Mouse (Mus musculus) heart, postnatal 4 days (tissue): Measurements from ENCODE around the gene Hemk1. TPM values are rescaled to one million over a fixed set of nuclear protein-coding genes. Genes with fewer than 3 reads are reported as not detected.
A peak's percentile ranks its signal among the peaks of the same experiment; 100 is the strongest.

Experiments
- DNase-seq: peaks from one replicate; pipeline ENCODE4 v3.0.0; 2021
- total RNA-seq, 2 experiments: library from RNA; stranded (reverse); gene quantifications; 2 replicates each; pipeline ENCODE4 v1.2.3; 2021

Gene Hemk1
- 10 to 100 TPM; 13.0 to 15.0 TPM for total RNA-seq

GRCm38 (mm10) chr9:107338172-107338883 lies at the start of gene Hemk1:
Hemk1 (minus strand) TSS chr9:107338350.
- peak; percentile 83 for DNase-seq

GRCm38 (mm10) chr9:107387708-107388107 lies 49.6 kb upstream of the Hemk1 start:
- no peak for DNase-seq

DNA sequence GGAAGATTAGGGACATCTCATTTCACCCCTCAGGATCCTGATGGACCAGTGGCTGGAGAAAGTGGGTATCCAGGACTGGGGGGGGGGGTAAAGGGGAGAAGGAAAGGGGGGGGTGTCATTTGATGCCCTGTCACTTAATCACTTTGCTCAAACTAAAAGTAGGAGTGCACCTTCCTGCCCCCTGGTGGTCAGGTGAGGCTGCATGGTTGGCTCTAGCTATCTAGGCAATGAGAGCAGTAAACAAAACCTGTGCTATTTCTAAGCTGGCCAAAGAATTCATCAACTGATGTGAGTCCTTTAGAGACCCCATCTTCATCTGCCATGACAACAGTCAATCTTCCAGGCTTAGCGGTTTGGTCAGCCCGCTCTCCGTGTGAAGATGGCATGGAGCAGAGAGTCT lies 48.6 kb upstream of the Hemk1 start:
- DNase-seq = peak; percentile 22

DNA sequence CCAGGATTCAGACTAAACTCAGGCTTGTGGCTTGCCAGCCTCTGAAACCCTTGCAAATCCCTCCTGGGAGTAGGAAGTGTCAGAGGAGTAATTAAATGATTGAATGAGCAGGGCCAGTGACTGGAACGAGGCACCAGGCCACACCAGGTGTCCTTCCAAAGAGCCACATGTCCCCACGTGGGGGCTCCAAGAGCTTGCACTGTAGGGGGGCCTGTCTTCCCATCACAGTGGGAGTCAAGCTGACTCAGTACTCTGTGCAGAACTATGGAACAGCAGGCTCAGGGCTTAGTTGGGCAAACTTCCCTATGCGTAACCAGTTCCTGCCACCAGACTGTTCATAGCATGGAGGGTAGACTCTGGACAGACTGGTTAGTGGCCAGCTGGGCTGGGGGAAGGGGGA lies 46.2 kb upstream of the Hemk1 start:
- no peak for DNase-seq

DNA sequence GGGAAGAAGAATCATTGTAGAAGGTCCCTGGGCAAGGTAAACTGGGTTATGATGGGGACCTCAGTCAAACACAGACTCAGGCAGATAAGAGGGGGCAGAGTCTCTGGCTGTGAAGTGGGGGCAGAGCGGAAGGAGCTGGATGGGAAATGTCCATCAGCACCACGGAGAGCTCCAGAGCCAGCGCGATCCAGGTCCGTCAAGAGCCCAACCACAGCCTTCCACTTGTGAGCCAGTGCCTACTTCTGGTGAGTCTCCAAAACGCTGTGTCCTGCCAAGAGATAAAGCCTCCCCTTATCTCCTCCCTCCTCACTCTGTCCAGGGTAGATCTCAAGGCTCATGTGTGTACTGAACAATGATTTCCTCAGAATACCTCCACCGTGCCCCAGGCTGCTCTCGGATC lies 43.6 kb upstream of the Hemk1 start:
- peak; percentile 72 for DNase-seq

DNA sequence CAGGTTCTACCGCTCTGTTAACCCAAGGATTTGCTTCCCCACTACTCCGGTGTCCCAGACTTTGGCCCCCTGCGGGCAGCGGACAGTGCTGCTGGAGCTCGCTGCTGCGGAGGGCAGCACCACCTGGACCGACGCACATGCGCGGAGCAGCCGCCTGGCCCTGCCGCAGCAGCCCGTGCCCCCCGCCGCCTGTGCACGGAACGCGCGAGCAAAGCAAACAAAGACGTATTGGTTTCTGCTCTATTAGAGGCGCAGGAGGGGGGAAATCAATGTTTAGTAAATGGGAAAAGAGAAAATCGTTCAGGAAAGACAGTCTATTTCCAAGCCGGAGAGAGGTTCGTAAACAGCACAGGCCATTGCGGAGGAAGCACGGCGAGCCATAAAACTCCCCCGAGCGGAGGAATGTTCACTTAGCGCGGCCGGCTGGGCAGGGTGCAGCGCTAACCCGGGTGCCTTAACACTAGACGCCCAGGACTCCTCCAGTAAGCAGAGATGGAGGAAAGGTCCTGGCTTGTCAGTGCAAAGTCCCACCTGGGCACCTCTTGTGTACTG lies 39.9 kb upstream of the Hemk1 start:
- DNase-seq = no peak

- no peak for DNase-seq
Measured at GRCm38 (mm10) chr9:107375451-107375850, 37.3 kb upstream of the Hemk1 start.

DNA sequence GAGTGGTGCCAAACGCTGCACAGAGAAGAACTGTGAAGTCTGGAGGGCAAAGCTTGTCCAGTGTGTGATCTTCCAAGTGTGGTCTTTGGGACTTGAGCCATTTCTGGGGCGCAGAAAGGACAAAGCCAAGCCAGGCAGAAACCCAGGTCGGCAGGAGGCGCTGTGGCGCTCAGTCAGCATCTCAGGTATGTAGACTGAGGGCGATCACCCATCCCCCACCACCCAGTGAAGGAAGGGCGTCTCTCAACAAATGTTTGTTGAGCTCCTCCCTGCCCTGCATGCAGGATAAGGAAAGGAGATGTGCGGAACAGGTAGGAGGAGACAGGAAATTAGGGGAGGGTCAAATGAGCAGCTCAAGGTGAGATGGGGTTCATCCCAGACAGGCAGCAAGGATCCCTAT lies 36.5 kb upstream of the Hemk1 start:
- peak; percentile 25 for DNase-seq

DNA sequence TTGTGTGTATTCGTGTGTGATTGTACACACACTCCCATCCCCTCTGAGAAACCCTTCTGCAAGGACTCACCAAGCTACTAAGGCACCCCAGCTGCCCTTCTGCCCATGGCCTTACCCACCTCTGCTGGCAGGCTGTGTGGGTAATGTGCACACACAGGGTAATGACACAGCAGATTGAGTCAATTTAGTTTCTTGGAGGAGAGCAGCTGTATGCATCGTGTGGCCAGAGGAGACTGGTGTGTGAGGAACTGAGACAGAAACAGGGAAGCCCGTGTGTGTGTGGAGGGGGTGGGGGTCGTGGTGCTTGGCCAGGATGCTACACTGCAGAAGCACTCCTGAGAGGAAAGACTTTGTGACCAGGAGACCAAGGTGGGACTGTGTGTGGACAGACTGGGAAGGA lies 34.3 kb upstream of the Hemk1 start:
- no peak for DNase-seq

DNA sequence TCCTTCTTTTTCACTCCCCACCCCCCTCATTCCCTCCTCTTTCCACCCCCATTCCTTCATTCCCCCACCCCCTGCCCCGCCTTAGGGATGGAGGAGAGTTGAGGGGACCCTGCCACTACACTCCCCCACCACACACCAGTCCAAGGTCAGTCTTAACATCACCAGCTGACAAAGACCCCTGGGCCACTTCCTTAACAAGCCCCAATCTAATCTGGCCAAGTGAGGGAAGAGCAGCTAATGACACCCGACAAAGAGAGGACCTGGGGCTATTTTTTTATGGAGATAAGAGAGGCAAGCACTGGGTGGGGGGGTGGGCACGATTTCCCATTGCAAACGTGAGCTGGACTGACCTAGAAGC lies 31.9 kb upstream of the Hemk1 start:
- no peak for DNase-seq

DNA sequence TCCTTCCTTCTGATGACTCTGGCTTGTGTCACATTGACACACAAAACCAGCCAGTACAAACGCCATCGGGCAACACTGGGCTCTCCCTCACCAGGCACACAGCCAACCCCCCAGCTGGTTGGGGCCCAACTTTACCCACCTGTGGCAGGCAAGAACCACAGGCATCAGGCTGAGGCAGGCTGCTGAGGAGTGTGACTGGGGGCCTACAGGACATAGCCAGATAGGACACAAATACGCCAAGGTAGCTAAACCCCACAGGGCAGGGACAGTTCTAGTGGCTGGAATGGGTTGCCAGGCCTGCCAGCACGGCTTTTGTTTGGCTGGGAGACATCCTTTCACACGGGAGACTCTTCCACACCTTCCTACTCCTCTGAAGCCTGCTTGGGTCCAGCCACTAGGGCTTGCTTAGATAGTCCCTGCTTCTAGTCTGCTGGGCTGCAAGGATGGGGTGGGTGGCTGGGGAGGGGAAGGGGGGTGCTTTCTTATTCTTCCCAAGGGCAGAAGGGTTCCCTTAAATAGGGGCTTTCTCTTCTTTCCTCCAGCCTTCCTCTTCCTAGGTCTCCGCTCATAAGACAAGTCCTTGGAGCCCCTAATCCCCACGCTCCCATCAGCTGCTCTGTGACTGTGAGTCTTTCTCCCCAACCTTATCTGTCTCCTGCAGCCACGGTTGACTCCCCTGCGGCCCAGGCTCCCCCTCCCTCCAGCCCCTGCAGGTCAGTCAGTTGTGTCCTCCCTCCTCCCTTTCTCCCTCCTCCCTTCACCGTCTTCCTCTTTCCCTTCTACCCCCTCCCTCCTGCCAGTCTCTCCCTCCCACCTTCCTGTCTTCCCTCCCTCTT lies 31.3 kb upstream of the Hemk1 start:
- no peak for DNase-seq

GRCm38 (mm10) chr9:107368302-107368701 lies 30.2 kb upstream of the Hemk1 start:
- DNase-seq = no peak

DNA sequence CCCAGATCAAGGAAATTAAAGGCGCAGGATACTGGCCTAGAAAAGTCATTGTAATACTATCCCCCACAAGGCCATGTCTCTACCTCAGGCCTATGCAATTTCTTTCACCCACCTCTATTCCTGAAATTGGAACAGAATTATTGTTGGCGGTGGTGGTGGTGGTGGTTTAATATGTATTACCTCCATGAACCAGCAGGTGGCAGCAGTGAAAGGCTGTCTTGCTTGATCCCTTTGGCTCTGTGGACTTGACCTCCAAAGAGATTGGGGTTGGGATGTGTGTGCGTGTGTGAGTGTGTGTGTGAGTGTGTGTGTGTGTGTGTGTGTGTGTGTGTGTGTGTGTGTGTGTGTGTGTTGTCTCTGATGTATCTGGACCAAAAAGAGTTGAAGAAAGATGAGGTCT lies 28.5 kb upstream of the Hemk1 start:
- DNase-seq = peak; percentile 74

- no peak for DNase-seq
Measured at GRCm38 (mm10) chr9:107360989-107361388, 22.8 kb upstream of the Hemk1 start.

- DNase-seq = peak; percentile 90
Measured at GRCm38 (mm10) chr9:107357651-107358050, 19.5 kb upstream of the Hemk1 start.

DNA sequence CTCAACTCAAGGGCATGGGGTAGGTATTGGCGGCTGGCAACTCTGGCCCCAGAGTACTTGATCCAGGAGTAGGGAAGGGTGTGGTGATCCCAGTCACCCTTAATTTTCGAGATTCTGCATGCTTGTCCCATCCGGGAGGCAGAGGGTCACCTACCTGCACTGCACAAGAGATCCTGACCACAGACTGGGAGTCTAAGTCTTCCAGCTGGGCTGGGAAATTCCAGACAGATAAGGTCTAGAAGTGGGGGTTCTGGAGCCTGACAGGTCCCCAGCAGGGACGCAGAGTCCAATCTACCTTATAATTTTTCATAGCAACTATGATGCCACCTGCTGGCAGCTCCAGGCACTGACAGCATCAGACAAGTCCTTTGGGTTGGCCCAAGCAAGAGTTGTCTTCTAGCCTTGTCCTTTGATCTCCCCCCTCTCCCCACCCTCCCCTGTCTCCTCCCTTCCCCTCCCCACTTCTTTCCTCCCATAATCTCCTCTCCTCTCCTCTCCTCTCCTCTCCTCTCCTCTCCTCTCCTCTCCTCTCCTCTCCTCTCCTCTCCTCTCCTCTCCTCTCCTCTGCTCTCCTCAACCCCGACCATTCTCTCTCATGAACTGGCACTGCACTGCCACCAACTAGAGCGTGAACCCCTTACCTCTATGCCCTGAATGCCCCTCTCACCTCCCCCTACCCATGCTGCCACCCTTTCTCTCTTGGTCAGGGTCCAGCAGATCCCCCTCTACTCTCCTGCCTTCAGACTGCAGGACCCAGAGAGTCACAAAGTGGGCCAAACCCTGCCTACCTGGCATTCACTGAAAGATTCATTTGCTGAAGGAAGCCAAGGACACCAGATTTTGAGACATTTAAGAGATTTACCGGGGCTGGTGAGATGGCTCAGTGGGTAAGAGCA lies 18.0 kb upstream of the Hemk1 start:
- peak; percentile 77 for DNase-seq

DNA sequence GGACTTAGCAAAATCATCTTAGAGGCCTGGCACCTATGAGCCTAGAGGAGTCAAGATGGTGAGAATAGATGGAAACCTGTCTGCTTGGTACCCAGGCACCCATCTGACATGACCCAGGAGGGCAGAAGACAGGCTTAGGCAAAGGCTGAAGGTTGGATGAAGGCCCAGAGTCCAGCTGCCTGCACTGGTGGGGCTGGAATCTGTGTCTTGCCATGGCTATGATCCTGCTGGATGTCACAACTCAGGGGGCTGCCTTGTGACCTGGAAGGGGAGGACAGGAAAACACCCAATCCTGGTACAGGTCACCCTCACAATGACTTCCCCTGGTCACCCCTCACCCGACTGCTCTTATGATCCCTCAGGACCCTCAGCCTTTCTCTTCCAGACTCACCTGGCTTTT lies 16.7 kb upstream of the Hemk1 start:
- no peak for DNase-seq

DNA sequence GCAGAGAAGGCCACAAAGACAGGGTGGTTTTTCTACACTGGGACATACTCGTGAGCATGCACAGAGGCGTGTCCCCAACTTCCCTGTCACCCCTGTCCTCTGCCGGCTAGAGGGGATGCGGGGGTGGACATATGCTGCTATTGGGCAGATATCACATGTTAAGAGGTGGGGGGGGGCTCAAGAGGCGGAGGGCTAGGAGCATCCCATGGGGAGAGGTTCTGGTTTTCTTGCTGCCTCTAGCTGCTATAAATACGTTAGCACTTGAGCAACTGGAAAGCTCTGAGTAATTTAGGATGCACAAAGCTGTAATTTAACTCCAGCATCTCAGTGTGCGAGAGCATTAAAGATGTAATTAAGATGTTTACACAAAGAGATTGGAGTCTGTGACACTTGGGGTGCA lies 11.2 kb upstream of the Hemk1 start:
- no peak for DNase-seq

- no peak for DNase-seq
Measured at GRCm38 (mm10) chr9:107347586-107348183, 9.5 kb upstream of the Hemk1 start.

DNA sequence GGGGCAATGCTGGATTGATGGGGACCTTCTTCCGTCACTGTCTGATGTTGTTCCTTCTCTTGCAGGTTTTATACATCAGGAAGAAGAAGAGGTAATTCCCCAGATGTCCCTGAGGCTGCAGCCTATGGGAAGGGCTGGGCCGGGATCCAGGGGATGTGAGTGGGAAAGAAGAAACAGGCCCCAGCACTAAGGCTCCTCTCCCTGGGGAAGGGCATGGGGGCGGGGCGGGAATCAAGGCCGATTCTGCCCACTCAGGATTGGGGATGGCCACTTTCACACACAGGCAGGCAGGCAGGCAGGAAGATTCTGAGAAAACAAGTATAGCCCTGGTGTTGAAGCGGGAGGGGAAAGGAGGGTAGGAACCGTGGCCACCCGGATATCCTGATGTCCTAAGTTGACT lies 7.9 kb upstream of the Hemk1 start:
- no peak for DNase-seq

- DNase-seq = no peak
Measured at GRCm38 (mm10) chr9:107344027-107344426, 5.9 kb upstream of the Hemk1 start.
